Mouse (Mus musculus) neural tube, embryonic 14.5 days (tissue): ENCODE data around the gene Mrpl35. TPM values are rescaled to one million over a fixed set of nuclear protein-coding genes. Genes with fewer than 3 reads are reported as not detected.

Experiments
- ATAC-seq: fragments of 200-750 bp; cut with Nextera tagmentation; 2 replicates; pipeline ENCODE4 v1.8.0; 2017; ENCODE audit warnings: low read depth, mild to moderate bottlenecking, moderate TSS enrichment, moderate library complexity
- H3K27ac ChIP-seq: fragments of 300-500 bp; sonication (generic); 2 replicates; pipeline ENCODE4 v1.5.1; 2014; ENCODE audit warnings: low read depth, mild to moderate bottlenecking, control low read depth, low read length, moderate library complexity, mixed read lengths
- H3K27me3 ChIP-seq: fragments of 300-500 bp; sonication (generic); 2 replicates; pipeline ENCODE4 v1.6.1; 2014; ENCODE audit warnings: low read length; ENCODE audit not compliant: control insufficient read depth, insufficient read depth
- H3K36me3 ChIP-seq: fragments of 300-500 bp; sonication (generic); 2 replicates; pipeline ENCODE4 v1.6.1; 2014; ENCODE audit warnings: low read length, mixed read lengths; ENCODE audit not compliant: control insufficient read depth, insufficient read depth
- H3K4me1 ChIP-seq: fragments of 300-500 bp; sonication (generic); 2 replicates; pipeline ENCODE4 v1.6.1; 2014; ENCODE audit warnings: low read length; ENCODE audit not compliant: control insufficient read depth, insufficient read depth
- H3K4me2 ChIP-seq: fragments of 300-500 bp; sonication (generic); 2 replicates; pipeline ENCODE4 v1.6.1; 2014; ENCODE audit warnings: mild to moderate bottlenecking, low read depth, low read length, control low read depth
- H3K4me3 ChIP-seq: fragments of 300-500 bp; sonication (generic); 2 replicates; pipeline ENCODE4 v1.5.1; 2014; ENCODE audit warnings: low read depth, low read length, control low read depth, mixed read lengths
- H3K9ac ChIP-seq: fragments of 300-500 bp; sonication (generic); replicated peaks from 2 replicates; pipeline ENCODE4 v1.6.1; 2014; ENCODE audit warnings: low read depth, mild to moderate bottlenecking, control low read depth, low read length, mixed read lengths
- H3K9me3 ChIP-seq: fragments of 300-500 bp; sonication (generic); 2 replicates; pipeline ENCODE4 v1.6.1; 2016; ENCODE audit warnings: low read length; ENCODE audit not compliant: control insufficient read depth
- WGBS: fragments of 180-500 bp; shearing (Covaris S2); extraction: QIAGEN DNeasy Blood & Tissue Kit; methylation state at CpG from one replicate; pipeline ENCODE4 v1.1.7; 2014; 5-methylcytosine and 5-hydroxymethylcytosine counted together
- polyA plus RNA-seq: library from polyadenylated mRNA; unstranded; fragments of >200 nt; fragmentation: Nextera tagmentation; extraction: Ambion mirVana; gene quantifications from 2 replicates; pipeline ENCODE4 v1.2.1, GENCODE M21; 2014

Gene Mrpl35
- polyA plus RNA-seq, 1 experiment from 2014 or later, result 46.2 TPM

- H3K4me1 ChIP-seq, result peaks cover 3% of the 10 kb centered on the region; the same call in 1 of the 2 replicates
- WGBS, result under 1% methylated on average over 64 of the region's 64 CpGs
- peak within 1 kb of the TSS; percentile 65 for H3K4me2 ChIP-seq
- no peaks in the 10 kb centered on the region for H3K27me3 ChIP-seq
- no peaks in the 10 kb centered on the region for H3K36me3 ChIP-seq
- ATAC-seq, result peak; percentile 99
- H3K4me3 ChIP-seq, result peak within 1 kb of the TSS; percentile 99
- peak within 1 kb of the TSS; percentile 91 for H3K27ac ChIP-seq
- peak within 1 kb of the TSS; percentile 80 for H3K9ac ChIP-seq
- no peaks in the 10 kb centered on the region for H3K9me3 ChIP-seq
These were observed 4.2 kb upstream of the Mrpl35 start, which contains the start of gene Immt for GRCm38 (mm10) chr6:71830690-71831580. Immt (plus strand) TSS chr6:71831331.

- Histone ChIP-seq H3K9ac (no peak overlapping the region), H3K36me3 (no peaks in the 10 kb centered on the region), H3K4me2 (no peak overlapping the region; the same call in 1 of the 2 replicates), H3K4me1 (peaks cover 3% of the 10 kb centered on the region; the same call in 1 of the 2 replicates), H3K9me3 (no peaks in the 10 kb centered on the region), H3K27ac (no peak overlapping the region), H3K4me3 (no peak overlapping the region), H3K27me3 (no peaks in the 10 kb centered on the region)
- WGBS, result 93% methylated on average over 9 of the region's 9 CpGs
- no peak for ATAC-seq
These were observed 3.0 kb upstream of the Mrpl35 start for GRCm38 (mm10) chr6:71829768-71830167.

- WGBS, result 32% methylated on average over 3 of the region's 3 CpGs
- Histone ChIP-seq H3K9me3 (no peaks in the 10 kb centered on the region), H3K27ac (no peak overlapping the region), H3K27me3 (no peaks in the 10 kb centered on the region), H3K36me3 (no peaks in the 10 kb centered on the region), H3K4me1 (0 out of 2 replicates have a peak, but pooled peaks cover 3% of the 10 kb centered on the region), H3K4me3 (peak overlapping the region; percentile 53), H3K9ac (no peak overlapping the region), H3K4me2 (peak overlapping the region; percentile 63)
- 0 out of 2 replicates have a peak, but pooled peaks have one; percentile 13 for ATAC-seq
These were observed 2.8 kb downstream of the Mrpl35 start for GRCm38 (mm10) chr6:71823961-71824360.

- under 1% methylated on average over 19 of the region's 19 CpGs for WGBS
These were observed 3.3 kb downstream of the Mrpl35 start for GRCm38 (mm10) chr6:71823488-71823887.

GRCm38 (mm10) chr6:71823085-71823484 is 3.7 kb downstream of the Mrpl35 start:
- WGBS, result 2% methylated on average over 7 of the region's 7 CpGs
- Histone ChIP-seq H3K9me3 (no peaks in the 10 kb centered on the region), H3K4me3 (peak overlapping the region; percentile 53), H3K27me3 (no peaks in the 10 kb centered on the region), H3K27ac (no peak overlapping the region), H3K9ac (peak overlapping the region; percentile 48), H3K4me1 (0 out of 2 replicates have a peak, but pooled peaks cover 3% of the 10 kb centered on the region), H3K36me3 (0 out of 2 replicates have a peak, but pooled peaks cover under 1% of the 10 kb centered on the region), H3K4me2 (peak overlapping the region; percentile 63)
- ATAC-seq, result peak; percentile 47

More at GRCm38 (mm10) chr6:71823488-71823887, 3.3 kb downstream of the Mrpl35 start:
- Histone ChIP-seq H3K27ac (no peak overlapping the region), H3K9me3 (no peaks in the 10 kb centered on the region), H3K4me1 (0 out of 2 replicates have a peak, but pooled peaks cover 3% of the 10 kb centered on the region), H3K4me2 (peak overlapping the region; percentile 63), H3K27me3 (no peaks in the 10 kb centered on the region), H3K36me3 (no peaks in the 10 kb centered on the region), H3K4me3 (peak overlapping the region; percentile 53), H3K9ac (peak overlapping the region; percentile 48)
- peak; percentile 93 for ATAC-seq

GRCm38 (mm10) chr6:71819764-71820292 is 6.9 kb downstream of the Mrpl35 start:
- H3K36me3 ChIP-seq, result peaks cover 22% of the 10 kb centered on the region; the same call in 1 of the 2 replicates
- H3K4me2 ChIP-seq, result no peak overlapping the region
- no peak overlapping the region for H3K4me3 ChIP-seq
- no peak overlapping the region for H3K27ac ChIP-seq
- H3K9me3 ChIP-seq, result no peaks in the 10 kb centered on the region
- no peaks in the 10 kb centered on the region for H3K27me3 ChIP-seq
- H3K9ac ChIP-seq, result no peak overlapping the region
- H3K4me1 ChIP-seq, result 0 out of 2 replicates have a peak, but pooled peaks cover 3% of the 10 kb centered on the region
- no peak for ATAC-seq
- 95% methylated on average over 5 of the region's 5 CpGs for WGBS

- H3K36me3 ChIP-seq, result peaks cover 40% of the 10 kb centered on the region
- H3K27me3 ChIP-seq, result no peaks in the 10 kb centered on the region
- H3K9me3 ChIP-seq, result no peaks in the 10 kb centered on the region
- H3K9ac ChIP-seq, result no peak overlapping the region
- no peak for ATAC-seq
- no peak overlapping the region for H3K4me3 ChIP-seq
- no peak overlapping the region for H3K4me2 ChIP-seq
- no peaks in the 10 kb centered on the region for H3K4me1 ChIP-seq
- 95% methylated on average over 2 of the region's 2 CpGs for WGBS
- no peak overlapping the region for H3K27ac ChIP-seq
These were observed 13.9 kb downstream of the Mrpl35 start for GRCm38 (mm10) chr6:71812820-71813219.

GRCm38 (mm10) chr6:71809890-71810289 is 16.9 kb downstream of the Mrpl35 start:
- no peak for ATAC-seq
- no peaks in the 10 kb centered on the region for H3K27me3 ChIP-seq

GRCm38 (mm10) chr6:71806713-71807112 is 20.1 kb downstream of the Mrpl35 start:
- H3K4me2 ChIP-seq, result no peak overlapping the region
- no peaks in the 10 kb centered on the region for H3K27me3 ChIP-seq
- H3K36me3 ChIP-seq, result peaks cover 22% of the 10 kb centered on the region
- no peak overlapping the region for H3K4me3 ChIP-seq
- H3K27ac ChIP-seq, result no peak overlapping the region
- H3K9ac ChIP-seq, result no peak overlapping the region
- H3K4me1 ChIP-seq, result no peaks in the 10 kb centered on the region
- WGBS, result 84% methylated on average over 1 of the region's 1 CpGs
- no peak for ATAC-seq
- H3K9me3 ChIP-seq, result no peaks in the 10 kb centered on the region

More at GRCm38 (mm10) chr6:71809890-71810289, 16.9 kb downstream of the Mrpl35 start:
- no peak overlapping the region for H3K4me2 ChIP-seq
- H3K4me3 ChIP-seq, result no peak overlapping the region
- H3K36me3 ChIP-seq, result peaks cover 22% of the 10 kb centered on the region
- 96% methylated on average over 9 of the region's 9 CpGs for WGBS
- H3K27ac ChIP-seq, result no peak overlapping the region
- H3K9me3 ChIP-seq, result no peaks in the 10 kb centered on the region
- no peak overlapping the region for H3K9ac ChIP-seq
- no peaks in the 10 kb centered on the region for H3K4me1 ChIP-seq
